Mouse (Mus musculus) CH12.LX (cell line): ENCODE measurements at regions not wholly inside any gene's neighbourhood (a gene's known extent, or its start where the extent isn't known, plus 50 kb on each side); places are given as distances from the start of the nearest gene placed in this dataset.

Source experiments
- MAFK ChIP-seq: IDR thresholded peaks from 2 replicates; pipeline ENCODE4 v1.6.1; 2011; ENCODE audit warnings: low read length, improper control_type of control experiment; ENCODE audit not compliant: insufficient replicate concordance
- NELFE ChIP-seq: IDR thresholded peaks from 2 replicates; pipeline ENCODE4 v1.6.1; 2011; ENCODE audit warnings: low read depth, low read length, improper control_type of control experiment
- PAX5 ChIP-seq: IDR thresholded peaks from 2 replicates; pipeline ENCODE4 v1.6.1; 2012; ENCODE audit warnings: low read length, inconsistent platforms, mixed read lengths
- POLR2A ChIP-seq: IDR thresholded peaks from 2 replicates; pipeline ENCODE4 v1.6.1; 2011; ENCODE audit warnings: low read depth, mild to moderate bottlenecking, improper control_type of control experiment, low read length
- UBTF ChIP-seq: IDR thresholded peaks from 2 replicates; pipeline ENCODE4 v1.6.1; 2012; ENCODE audit warnings: low read depth, mild to moderate bottlenecking, inconsistent platforms, low read length, improper control_type of control experiment, moderate library complexity
- ZMIZ1 ChIP-seq: IDR thresholded peaks from 2 replicates; pipeline ENCODE4 v1.6.1; 2012; ENCODE audit warnings: low read depth, mild to moderate bottlenecking, inconsistent platforms, low read length, improper control_type of control experiment

DNA sequence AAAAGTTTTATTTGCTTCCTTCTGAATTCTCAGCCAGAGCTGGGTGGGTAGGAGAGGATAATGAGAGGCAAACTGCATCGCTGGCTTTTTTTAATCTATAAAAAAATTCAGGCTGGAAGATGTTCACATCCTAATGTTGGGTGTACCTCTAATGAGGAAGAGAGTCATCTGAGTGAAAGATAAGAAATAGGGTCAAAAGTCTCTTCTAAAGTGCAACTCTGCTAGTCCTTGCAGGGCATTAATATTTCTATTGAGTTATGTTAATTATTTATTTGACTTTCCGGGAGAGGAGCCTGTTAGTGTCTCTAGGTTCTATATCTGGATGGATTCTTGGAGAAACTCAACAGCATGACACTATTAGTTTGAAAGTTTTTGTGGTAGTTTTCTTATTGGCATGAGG, 182.2 kb upstream of the Camk1g start:
- TF ChIP-seq NELFE, result no peak
- no peak for TF ChIP-seq MAFK
- no peak for TF ChIP-seq POLR2A
- no peak for TF ChIP-seq PAX5
- TF ChIP-seq UBTF, result no peak
- TF ChIP-seq ZMIZ1, result no peak
